7 mouse cellular contexts compared by ENCODE assay signal in the genomic region with DNA sequence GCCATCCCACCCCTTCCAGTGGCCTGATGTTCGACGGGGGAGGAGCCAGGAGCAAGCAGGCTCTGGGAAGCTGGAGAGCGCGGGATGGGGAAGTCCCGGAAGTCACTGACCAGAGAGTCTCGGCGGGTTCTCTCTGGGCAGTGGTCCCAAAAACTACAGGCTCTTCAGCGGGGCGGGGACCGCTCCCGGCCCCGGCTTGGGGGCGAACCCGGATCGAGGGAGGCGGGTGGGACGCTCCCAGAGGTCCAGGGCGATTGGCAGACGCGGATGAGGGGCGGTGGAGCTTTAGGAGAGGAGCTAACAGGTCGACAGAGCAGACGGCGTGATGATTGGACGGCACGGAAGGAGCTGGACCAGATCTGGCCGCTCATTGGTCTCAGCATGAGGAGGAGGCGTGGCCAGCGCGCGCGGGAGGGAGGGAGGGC. TPM values are rescaled to one million over a fixed set of nuclear protein-coding genes. Genes with fewer than 3 reads are reported as not detected.
DNase-seq lines count a peak whose midpoint lies in the region; ATAC-seq lines count a peak whose summit lies in the region.

Gene Dcbld2 (plus strand): TSS at position 382 of the 425 bp plus-strand sequence.

- peak within 1 kb of the TSS; percentile 78 for H3K4me3 ChIP-seq in intestine, embryonic 16.5 days (ENCODE audit: low read length)
- peak within 1 kb of the TSS; percentile 64 for H3K4me3 ChIP-seq in midbrain, embryonic 11.5 days (ENCODE audit: low read depth, low read length)

- WGBS in intestine, embryonic 16.5 days, result under 1% methylated on average over 32 of the region's 32 CpGs
- 0% methylated on average over 27 of the region's 32 CpGs for WGBS in midbrain, embryonic 11.5 days

- no peaks in the 10 kb centered on the region for H3K36me3 ChIP-seq in intestine, embryonic 16.5 days (ENCODE audit: control insufficient read depth, insufficient read depth, low read length)
- no peaks in the 10 kb centered on the region for H3K36me3 ChIP-seq in midbrain, embryonic 11.5 days (ENCODE audit: control insufficient read depth, insufficient read depth, low read length)

- peak; percentile 100 for ATAC-seq in intestine, embryonic 16.5 days
- ATAC-seq in midbrain, embryonic 11.5 days (ENCODE audit: low FRiP score), result peak; percentile 99

- H3K9ac ChIP-seq in intestine, embryonic 16.5 days (ENCODE audit: low read depth, low read length), result peak within 1 kb of the TSS; percentile 78
- H3K9ac ChIP-seq in midbrain, embryonic 11.5 days (ENCODE audit: low read length), result peak within 1 kb of the TSS; percentile 88

- peak; percentile 97 for DNase-seq in adrenal gland, adult 8-10 months
- peak; percentile 95 for DNase-seq in embryo, embryonic 9.5 days (ENCODE audit: extremely low spot score)
- DNase-seq in gastrocnemius, postnatal 4 days (ENCODE audit: low spot score in 2 of 2), result peak; percentile 92 to 97
- DNase-seq in left cerebral cortex, postnatal 36 days (ENCODE audit: low spot score in 2 of 2), result peak; percentile 96 to 97
- peak; percentile 98 for DNase-seq in midbrain, embryonic 11.5 days (ENCODE audit: low spot score, missing footprints)
- DNase-seq in skeletal muscle tissue, adult 2 months (ENCODE audit: low read depth, low spot score), result peak; percentile 99

- H3K27ac ChIP-seq in intestine, embryonic 16.5 days (ENCODE audit: low read length), result peak within 1 kb of the TSS; percentile 70
- peak within 1 kb of the TSS; percentile 69 for H3K27ac ChIP-seq in midbrain, embryonic 11.5 days (ENCODE audit: low read depth, low read length)

- no peaks in the 10 kb centered on the region for H3K9me3 ChIP-seq in intestine, embryonic 16.5 days (ENCODE audit: control insufficient read depth, low read length)
- H3K9me3 ChIP-seq in midbrain, embryonic 11.5 days (ENCODE audit: control insufficient read depth, low read length), result no peaks in the 10 kb centered on the region

- H3K4me2 ChIP-seq in intestine, embryonic 16.5 days (ENCODE audit: low read depth, low read length), result peak within 1 kb of the TSS; percentile 83
- peak within 1 kb of the TSS; percentile 74 for H3K4me2 ChIP-seq in midbrain, embryonic 11.5 days

- no peaks in the 10 kb centered on the region for H3K4me1 ChIP-seq in intestine, embryonic 16.5 days (ENCODE audit: control insufficient read depth, insufficient read depth, low read length)
- peaks cover 13% of the 10 kb centered on the region for H3K4me1 ChIP-seq in midbrain, embryonic 11.5 days (ENCODE audit: control insufficient read depth, insufficient read depth, low read length)

- intact Hi-C loops in left cerebral cortex, postnatal 36 days (cut with DNase I), result loop anchor here (5.0 kb wide), 1 partner anchor 44 kb away; no protein-coding TSS in a partner anchor

- no peaks in the 10 kb centered on the region for H3K27me3 ChIP-seq in intestine, embryonic 16.5 days (replicated peaks; ENCODE audit: control insufficient read depth, insufficient read depth, low read length)
- H3K27me3 ChIP-seq in midbrain, embryonic 11.5 days (ENCODE audit: control insufficient read depth, insufficient read depth, low read length), result no peaks in the 10 kb centered on the region

RNA-seq across cellular contexts. Expression of gene Dcbld2, which starts in this region (rescaled TPM):
- 10 to 100 TPM in 3 of 4 experiments, 1 to 10 TPM in 1; 9.6 to 14.1 (median 11.4) TPM for total RNA-seq in adrenal gland, adult 8-10 months (2022)
- 10 to 100 TPM; 21.8 to 23.2 TPM for total RNA-seq in gastrocnemius, postnatal 4 days (2021)
- polyA plus RNA-seq in intestine, embryonic 16.5 days (2015; fragmentation: Nextera tagmentation; extraction: Ambion mirVana), result 2.5 and 2.8 TPM in 2 replicates
- total RNA-seq in left cerebral cortex, postnatal 36 days (2021), result 10 to 100 TPM; 26.0 to 26.1 TPM
- 10.0 and 11.5 TPM in 2 replicates for polyA plus RNA-seq in midbrain, embryonic 11.5 days (2014; fragmentation: Nextera tagmentation; extraction: Ambion mirVana)

Comparison
In these comparisons a context has a peak if more than half of its experiments do, and no peak if none do; other contexts are left out.
1. Peak in every context shown above with its lines: DNase-seq, ATAC-seq, H3K4me3 ChIP-seq and H3K27ac ChIP-seq.